ENCODE assay signal across 10 mouse cellular contexts in genomic region chr8:119656709-119657464, GRCm38 (mm10). TPM values are rescaled to one million over a fixed set of nuclear protein-coding genes. Genes with fewer than 3 reads are reported as not detected.
A peak's percentile ranks its signal among the peaks of the same experiment; 100 is the strongest.
DNase-seq lines count a peak whose midpoint lies in the region; ATAC-seq lines count a peak whose summit lies in the region.
"Had no signal": no experiment of that assay in that cellular context is flagged by ENCODE, and none has a peak within 500 bp of the region (broad histone marks: within the 10 kb centered on the region; RNA-seq: fewer than 3 reads in every experiment).

No protein-coding gene starts in this region.

- H3K27me3 ChIP-seq in intestine, embryonic 15.5 days (replicated peaks) = no peaks in the 10 kb centered on the region
- H3K27me3 ChIP-seq: lung, embryonic 15.5 days had no signal

- peak; percentile 56 for DNase-seq in CD4-positive, CD25-positive, alpha-beta regulatory T cell, adult 2 months (ENCODE audit: low read depth, low spot score)
- peak; percentile 18 for DNase-seq in right cerebral cortex, postnatal 14 days
- DNase-seq in right cerebral cortex, postnatal 36 days (ENCODE audit: low spot score in 2 of 2) = no peak
- peak; percentile 25 for DNase-seq in thymus, postnatal 25 days
- DNase-seq in urinary bladder, postnatal 36 days (ENCODE audit: low spot score in 2 of 2) = no peak

- no peak overlapping the region for H3K4me2 ChIP-seq in intestine, embryonic 15.5 days (replicated peaks)
- H3K4me2 ChIP-seq: lung, embryonic 15.5 days had no signal

- H3K9me3 ChIP-seq in intestine, embryonic 15.5 days = no peaks in the 10 kb centered on the region
- H3K9me3 ChIP-seq: lung, embryonic 15.5 days had no signal

- WGBS in intestine, embryonic 15.5 days = 39% methylated on average over 5 of the region's 5 CpGs

- no peak for ATAC-seq in CD4-positive, CD25-positive, alpha-beta regulatory T cell, adult 4 months
- peak; percentile 57; the same call in 1 of the 2 replicates for ATAC-seq in intestine, embryonic 15.5 days
- no peak for ATAC-seq in inflammation-experienced regulatory T-cells, adult 6 months

- no peak overlapping the region for H3K27ac ChIP-seq in intestine, embryonic 15.5 days
- H3K27ac ChIP-seq: lung, embryonic 15.5 days had no signal

- H3K36me3 ChIP-seq in intestine, embryonic 15.5 days = no peaks in the 10 kb centered on the region
- H3K36me3 ChIP-seq: lung, embryonic 15.5 days had no signal

- peaks cover 17% of the 10 kb centered on the region for H3K4me1 ChIP-seq in intestine, embryonic 15.5 days (replicated peaks)

- no peak overlapping the region for H3K9ac ChIP-seq in intestine, embryonic 15.5 days
- H3K9ac ChIP-seq: lung, embryonic 15.5 days had no signal

- no peak overlapping the region for H3K4me3 ChIP-seq in intestine, embryonic 15.5 days (replicated peaks)
- H3K4me3 ChIP-seq: erythroblast, embryonic 14.5 days; lung, embryonic 15.5 days had no signal

RNA-seq across cellular contexts. Expression of gene Wfdc1, which starts 9.3 kb away (rescaled TPM):
- not detected for polyA plus RNA-seq in CD4-positive, CD25-positive, alpha-beta regulatory T cell, adult 4 months (2017; shearing (Covaris generic))
- polyA plus RNA-seq in intestine, embryonic 15.5 days (2015; fragmentation: Nextera tagmentation; extraction: Ambion mirVana) = 4.5 and 4.6 TPM in 2 replicates
- polyA plus RNA-seq in inflammation-experienced regulatory T-cells, adult 6 months (2017; shearing (Covaris generic)) = not detected
- polyA plus RNA-seq: erythroblast, embryonic 14.5 days had no signal

RNA-seq across cellular contexts. Expression of gene Kcng4, which starts 21.4 kb away (rescaled TPM):
- polyA plus RNA-seq in CD4-positive, CD25-positive, alpha-beta regulatory T cell, adult 4 months (2017; shearing (Covaris generic)) = not detected
- 0.04 and 0.13 TPM in 2 replicates for polyA plus RNA-seq in intestine, embryonic 15.5 days (2015; fragmentation: Nextera tagmentation; extraction: Ambion mirVana)
- polyA plus RNA-seq in inflammation-experienced regulatory T-cells, adult 6 months (2017; shearing (Covaris generic)) = not detected
- polyA plus RNA-seq: erythroblast, embryonic 14.5 days had no signal

RNA-seq across cellular contexts. Expression of gene Atp2c2, which starts 42.9 kb away (rescaled TPM):
- polyA plus RNA-seq in CD4-positive, CD25-positive, alpha-beta regulatory T cell, adult 4 months (2017; shearing (Covaris generic)) = under 1 TPM in 1 of 2 experiments, not detected in 1; 0.18 TPM
- 4.4 and 5.8 TPM in 2 replicates for polyA plus RNA-seq in intestine, embryonic 15.5 days (2015; fragmentation: Nextera tagmentation; extraction: Ambion mirVana)
- polyA plus RNA-seq in inflammation-experienced regulatory T-cells, adult 6 months (2017; shearing (Covaris generic)) = not detected
- polyA plus RNA-seq: erythroblast, embryonic 14.5 days had no signal

RNA-seq across cellular contexts. Expression of gene Adad2, which starts 44.3 kb away (rescaled TPM):
- not detected for polyA plus RNA-seq in CD4-positive, CD25-positive, alpha-beta regulatory T cell, adult 4 months (2017; shearing (Covaris generic))
- polyA plus RNA-seq in intestine, embryonic 15.5 days (2015; fragmentation: Nextera tagmentation; extraction: Ambion mirVana) = not detected in 2 replicates
- not detected for polyA plus RNA-seq in inflammation-experienced regulatory T-cells, adult 6 months (2017; shearing (Covaris generic))
- polyA plus RNA-seq: erythroblast, embryonic 14.5 days; lung, embryonic 15.5 days had no signal

RNA-seq across cellular contexts. Expression of gene Taf1c, which starts 51.9 kb away (rescaled TPM):
- polyA plus RNA-seq in CD4-positive, CD25-positive, alpha-beta regulatory T cell, adult 4 months (2017; shearing (Covaris generic)) = 10 to 100 TPM; 13.3 to 17.1 TPM
- polyA plus RNA-seq in intestine, embryonic 15.5 days (2015; fragmentation: Nextera tagmentation; extraction: Ambion mirVana) = 10.0 and 11.7 TPM in 2 replicates
- 10 to 100 TPM in 2 of 3 experiments, 1 to 10 TPM in 1; 8.3 to 14.8 (median 13.3) TPM for polyA plus RNA-seq in inflammation-experienced regulatory T-cells, adult 6 months (2017; shearing (Covaris generic))

Comparison
In these comparisons a context has a peak if more than half of its experiments do, and no peak if none do; other contexts are left out.
1. DNase-seq: peak in CD4-positive, CD25-positive, alpha-beta regulatory T cell, adult 2 months (single experiment), right cerebral cortex, postnatal 14 days (single experiment) and thymus, postnatal 25 days (single experiment); none in right cerebral cortex, postnatal 36 days (0 of 2) and urinary bladder, postnatal 36 days (0 of 2).